Mouse (Mus musculus): ENCODE measurements around the gene Adam19.

DNA sequence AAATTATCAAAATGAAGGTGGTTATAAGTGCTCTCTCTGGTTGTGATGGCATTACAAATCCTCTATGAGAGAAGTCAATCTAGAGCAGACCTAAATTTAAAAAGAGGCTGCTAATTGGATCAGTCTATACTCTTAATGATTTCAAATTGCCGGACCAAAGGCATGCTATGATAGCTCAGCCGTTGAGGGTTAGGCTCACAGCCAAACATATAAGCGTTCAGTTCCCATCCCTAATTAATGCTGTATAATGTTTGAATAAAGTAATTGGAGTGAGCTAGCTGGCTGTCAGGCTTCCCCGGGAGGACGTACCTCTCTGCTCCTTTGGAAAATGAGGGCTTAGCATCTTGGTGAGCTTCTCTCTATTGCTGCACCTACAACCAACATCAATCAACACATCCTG, 53.4 kb downstream of the Adam19 start:
- TF ChIP-seq EP300 (IDR thresholded peaks at IDR 0.05; ENCODE audit: low read depth), result no peak
- no peak for TF ChIP-seq CTCF (IDR thresholded peaks at IDR 0.05; ENCODE audit: low read depth)
